Mouse (Mus musculus): ENCODE data around the gene Tmprss6.

- TF ChIP-seq CTCF (IDR thresholded peaks at IDR 0.05) (no peak), POLR2A (IDR thresholded peaks at IDR 0.05; ENCODE audit: insufficient read depth, low read depth, low read length) (no peak), EP300 (IDR thresholded peaks at IDR 0.05; ENCODE audit: insufficient read depth, low read depth, low read length) (no peak)
Observed at GRCm38 (mm10) chr15:78449131-78449530, 19.3 kb downstream of the Tmprss6 start.

All from heart, adult 2 months (tissue).